Mouse (Mus musculus) left cerebral cortex, postnatal 4 days (tissue): ENCODE results near the gene Avil. TPM values are rescaled to one million over a fixed set of nuclear protein-coding genes. Genes with fewer than 3 reads are reported as not detected.

Source experiments
- DNase-seq: peaks from one replicate; pipeline ENCODE4 v3.0.0-alpha.2; 2022
- intact Hi-C: fragments of 180-260 bp; cut with DNase I; formaldehyde crosslinking; loops from one replicate; pipeline ENCODE4 v1.15.1; 2025
- total RNA-seq, 2 experiments: library from RNA; stranded (reverse); gene quantifications; 2 replicates each; pipeline ENCODE4 v1.2.3; 2021

The Avil gene
- total RNA-seq, 2 experiments from 2014 or later, result 0.12 to 0.16 TPM

DNA sequence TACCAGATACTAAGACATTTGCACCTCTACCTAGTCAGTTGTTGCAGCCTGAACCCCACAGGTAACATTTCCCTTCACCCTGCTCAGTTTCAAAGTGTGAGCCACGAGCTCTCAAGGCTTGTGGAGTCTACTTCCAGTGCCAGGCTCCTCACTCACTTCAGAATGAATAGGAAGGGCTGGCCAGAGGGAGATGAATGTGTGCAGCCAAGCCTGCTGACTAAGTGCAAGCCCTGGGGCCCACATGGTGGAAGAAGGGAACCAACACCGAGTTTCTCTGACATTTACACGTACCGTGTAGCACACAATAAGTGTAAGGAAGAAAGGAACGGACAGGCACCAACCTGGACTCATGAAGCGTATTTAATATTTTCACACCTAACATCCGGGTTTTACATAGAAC is 3.3 kb downstream of the Avil start:
- DNase-seq, result no peak
- intact Hi-C loops, result no loop called here

DNA sequence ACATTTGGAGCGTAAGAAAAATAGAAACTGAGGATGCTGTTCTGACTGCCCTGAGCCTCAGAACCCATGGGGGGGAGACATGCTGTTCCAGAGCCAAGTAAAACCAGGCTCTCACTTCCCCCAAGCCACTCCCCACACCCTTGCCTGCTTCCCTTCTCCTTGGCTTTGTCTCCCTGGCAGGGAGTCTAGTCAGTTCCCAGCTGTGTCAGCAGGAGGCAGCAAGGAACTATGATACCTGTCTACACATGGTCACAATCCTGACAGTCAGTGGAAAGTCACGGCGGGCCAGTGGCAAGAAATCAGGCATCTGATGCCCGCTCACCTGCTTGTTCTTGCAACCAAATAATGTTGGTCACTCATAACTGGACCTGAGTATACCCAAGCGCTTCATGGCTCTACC is 16.0 kb downstream of the Avil start:
- DNase-seq, result no peak
- intact Hi-C loops, result no loop called here

- intact Hi-C loops, result no loop called here
- no peak for DNase-seq
Measured at GRCm38 (mm10) chr10:127017071-127017470, 16.6 kb downstream of the Avil start.

DNA sequence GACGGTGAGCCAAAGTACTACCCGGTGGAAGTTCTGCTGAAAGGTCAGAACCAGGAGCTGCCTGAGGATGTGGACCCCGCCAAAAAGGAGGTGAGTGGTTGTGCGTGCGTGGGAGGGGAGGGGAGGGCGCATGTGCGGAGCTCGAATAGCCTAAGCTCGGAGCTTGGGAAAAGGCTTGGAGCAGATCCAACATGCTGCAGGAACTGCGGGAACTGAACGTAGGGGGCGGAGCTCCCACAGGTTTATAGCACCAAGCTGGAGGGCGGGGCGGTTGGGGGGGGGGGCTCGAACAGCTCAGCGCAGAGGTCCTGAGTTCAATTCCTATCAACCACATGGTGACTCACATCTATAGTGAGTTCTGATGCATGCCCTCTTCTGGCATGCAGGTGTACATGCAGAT is 17.9 kb downstream of the Avil start:
- no peak for DNase-seq
- intact Hi-C loops, result no loop called here

GRCm38 (mm10) chr10:127030336-127031296 is 30.1 kb downstream of the Avil start, which contains the start of gene Tsfm:
Gene Tsfm, minus strand, starts transcription at chr10:127030840.
- intact Hi-C loops, result loop anchor here (5.0 kb wide), 1 partner anchor 113 kb away; no protein-coding TSS in a partner anchor
- DNase-seq, result peak; percentile 94

DNA sequence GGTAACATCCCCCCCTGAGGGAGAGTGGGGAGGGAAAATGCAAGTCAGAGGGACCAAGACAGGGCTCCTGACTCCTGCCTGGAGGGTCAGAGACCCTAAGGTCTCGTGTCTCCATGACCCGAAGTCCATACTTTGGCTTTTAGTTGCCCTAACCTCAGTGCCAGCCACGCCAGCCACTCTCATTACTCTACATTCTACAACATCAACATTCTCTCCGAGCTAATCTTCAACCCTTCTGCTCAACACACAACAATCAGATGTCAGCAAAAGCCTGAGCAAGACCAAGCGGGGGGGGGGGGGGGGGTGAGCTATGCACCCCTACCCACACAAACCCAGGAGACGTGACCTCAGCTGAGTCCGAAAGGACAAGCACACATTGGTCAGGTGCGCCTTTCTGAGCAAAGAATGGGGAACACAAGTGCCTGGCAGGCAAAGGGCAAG is 32.8 kb downstream of the Avil start:
- intact Hi-C loops, result loop anchor here (5.0 kb wide), 1 partner anchor 116 kb away; no protein-coding TSS in a partner anchor
- DNase-seq, result no peak

DNA sequence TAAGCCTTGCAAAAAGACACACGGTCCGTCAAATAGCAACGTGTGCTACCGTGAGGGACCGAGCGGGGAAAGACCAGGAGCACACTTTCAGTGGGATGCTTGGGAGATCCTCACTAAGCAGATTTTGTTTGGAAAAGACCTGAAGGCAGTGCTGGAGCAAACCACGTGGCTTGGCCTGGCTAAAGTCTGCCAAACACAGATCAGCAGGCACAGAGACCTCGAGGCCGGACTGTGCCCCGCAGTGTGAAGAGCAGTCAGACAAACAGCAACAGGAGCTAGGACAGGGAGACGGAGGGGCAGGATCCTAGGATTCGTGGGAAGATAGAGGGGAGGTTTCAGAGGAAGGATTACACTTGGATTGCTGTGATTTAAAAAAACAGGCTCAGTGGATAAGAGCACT is 35.8 kb downstream of the Avil start:
- intact Hi-C loops, result no loop called here
- DNase-seq, result no peak

DNA sequence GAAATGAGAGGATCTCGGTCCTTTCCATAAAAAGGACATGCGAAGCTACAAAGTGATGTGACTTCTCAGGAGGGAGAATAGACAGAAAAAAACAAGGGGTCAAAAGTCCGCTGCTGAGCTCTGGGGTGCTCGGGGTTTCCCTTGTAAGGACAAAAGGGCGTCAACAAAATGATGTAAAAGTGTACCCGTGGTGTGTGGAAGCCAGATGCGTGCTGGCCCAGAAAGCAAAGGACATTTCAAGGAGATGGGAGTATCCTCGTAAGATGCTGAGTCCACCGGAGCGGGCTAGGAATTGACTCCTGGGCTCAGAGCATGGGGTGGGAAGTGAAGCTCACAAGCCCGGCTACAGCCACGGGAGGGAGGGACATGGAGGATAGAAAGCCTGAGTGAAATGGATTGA is 37.1 kb downstream of the Avil start:
- intact Hi-C loops, result no loop called here

GRCm38 (mm10) chr10:127040569-127041214 is 40.2 kb downstream of the Avil start:
- DNase-seq, result no peak
- intact Hi-C loops, result no loop called here

More for the DNA sequence above, 37.1 kb downstream of the Avil start:
- no peak for DNase-seq

- intact Hi-C loops, result no loop called here
- DNase-seq, result peak; percentile 43
Measured at GRCm38 (mm10) chr10:127041274-127041766, 40.8 kb downstream of the Avil start, which contains the start of the genes Mettl1 and Eef1akmt3. Gene Mettl1, plus strand, starts transcription at chr10:127041414. Gene Eef1akmt3, minus strand, starts transcription at chr10:127041513.

- peak; percentile 91 for DNase-seq
- intact Hi-C loops, result no loop called here
Measured at GRCm38 (mm10) chr10:127041774-127042338, 41.3 kb downstream of the Avil start.

DNA sequence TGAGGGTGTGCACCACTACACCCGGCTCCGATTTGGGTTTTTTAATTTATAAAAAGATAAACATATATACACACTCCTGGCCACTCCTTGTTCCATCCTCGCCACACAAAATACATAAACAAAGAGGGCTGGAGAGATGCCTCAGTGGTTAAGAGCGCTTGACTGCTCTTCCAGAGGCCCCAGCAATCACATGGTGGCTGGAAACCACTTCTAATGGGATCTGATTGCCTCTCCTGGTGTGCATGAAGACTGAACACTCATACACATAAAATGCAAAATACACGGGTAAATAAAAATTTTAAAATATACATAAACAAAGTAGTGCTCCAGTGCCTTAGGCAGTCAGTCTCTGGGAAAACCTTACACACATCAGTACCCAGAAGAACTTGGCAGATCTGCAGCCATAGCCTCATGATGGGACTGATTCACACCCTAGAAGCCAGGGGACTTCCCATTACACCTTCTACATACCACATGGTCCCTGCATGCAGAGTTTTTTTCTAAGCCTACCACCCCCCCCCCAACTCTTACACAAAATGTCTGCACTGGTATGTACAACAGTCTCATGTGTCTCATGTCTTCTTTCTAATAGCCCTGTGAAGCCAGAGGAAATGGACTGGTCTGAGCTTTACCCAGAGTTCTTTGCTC is 42.1 kb downstream of the Avil start:
- intact Hi-C loops, result no loop called here
- DNase-seq, result no peak

DNA sequence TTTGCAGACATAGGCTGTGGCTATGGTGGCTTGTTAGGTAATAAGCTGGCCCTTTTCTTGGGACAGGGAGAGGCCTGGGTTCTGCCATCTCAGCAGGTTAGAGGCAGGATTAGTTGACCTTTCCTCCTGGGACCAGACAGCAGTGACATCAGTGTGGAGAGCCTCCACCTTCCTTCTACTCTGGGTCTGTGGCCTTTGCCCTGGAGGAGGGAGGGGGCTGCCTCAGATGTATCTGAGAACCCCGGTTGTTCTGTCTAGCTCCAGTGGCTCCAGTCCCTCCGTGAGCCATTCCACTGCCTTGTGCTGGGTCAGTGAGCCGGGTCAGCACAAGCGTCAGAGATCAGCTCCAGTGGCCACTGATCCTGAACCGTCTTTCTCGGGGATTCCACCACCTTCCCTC is 42.7 kb downstream of the Avil start:
- intact Hi-C loops, result no loop called here

DNA sequence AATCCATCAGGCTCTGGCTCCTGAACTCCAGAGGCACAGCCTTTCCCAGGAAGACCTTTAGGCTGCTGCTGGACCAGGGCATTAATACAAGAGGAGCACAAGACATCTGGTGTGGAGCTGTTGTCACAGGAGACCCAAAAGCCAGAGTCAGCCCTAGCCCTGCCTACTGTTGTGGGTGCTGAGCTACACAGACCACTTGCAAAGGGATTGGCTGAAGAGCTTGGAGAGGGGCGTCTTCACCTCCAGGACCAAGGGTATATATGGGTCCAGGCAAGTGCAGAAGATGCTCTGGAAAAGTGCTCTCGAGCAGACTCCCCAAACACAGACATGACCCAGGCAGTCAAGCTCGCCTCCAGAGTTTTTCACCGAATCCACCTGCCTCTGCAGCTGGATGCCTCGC is 47.4 kb downstream of the Avil start, which contains the start of gene Cyp27b1:
Gene Cyp27b1 (plus strand): TSS at position 297 of the 400 bp plus-strand sequence.
- no peak for DNase-seq
- intact Hi-C loops, result no loop called here

More for the DNA sequence above, 42.7 kb downstream of the Avil start:
- no peak for DNase-seq

DNA sequence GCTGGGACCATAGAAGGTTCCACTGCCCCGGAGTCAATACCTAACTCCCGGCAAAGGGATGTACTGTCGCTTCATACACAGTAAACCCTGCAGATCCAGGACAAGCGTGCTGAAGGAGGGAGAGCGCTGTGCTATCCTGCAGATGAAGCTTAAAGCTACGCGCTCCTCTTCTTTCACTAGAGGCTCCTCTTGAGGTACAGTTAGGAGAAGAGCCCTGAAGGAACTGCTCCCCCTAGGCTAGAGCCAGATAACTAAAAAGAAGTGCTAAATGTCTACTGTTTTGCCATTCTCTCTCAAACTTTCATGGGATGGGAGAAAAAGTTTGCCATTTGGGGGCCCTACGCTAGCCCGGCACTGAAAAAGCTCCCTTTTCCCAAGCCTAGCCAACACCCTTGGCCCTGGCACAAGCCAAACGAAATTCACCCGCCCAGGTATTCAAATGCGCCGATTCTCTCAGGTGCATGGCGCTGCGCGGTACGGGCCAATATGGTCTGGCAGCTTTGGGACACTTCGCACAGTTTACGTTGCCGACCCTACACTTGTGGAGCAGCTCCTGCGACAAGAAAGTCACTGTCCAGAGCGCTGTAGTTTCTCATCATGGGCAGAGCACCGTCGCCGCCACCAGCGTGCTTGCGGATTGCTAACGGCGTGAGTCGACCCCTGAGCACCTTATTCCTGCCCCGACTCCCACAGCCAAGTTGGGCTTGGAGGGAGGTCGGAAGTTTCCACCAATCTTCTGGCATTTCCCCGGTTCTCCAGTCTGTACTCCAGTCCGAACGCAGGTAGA is 48.3 kb downstream of the Avil start:
- no peak for DNase-seq
- intact Hi-C loops, result no loop called here

DNA sequence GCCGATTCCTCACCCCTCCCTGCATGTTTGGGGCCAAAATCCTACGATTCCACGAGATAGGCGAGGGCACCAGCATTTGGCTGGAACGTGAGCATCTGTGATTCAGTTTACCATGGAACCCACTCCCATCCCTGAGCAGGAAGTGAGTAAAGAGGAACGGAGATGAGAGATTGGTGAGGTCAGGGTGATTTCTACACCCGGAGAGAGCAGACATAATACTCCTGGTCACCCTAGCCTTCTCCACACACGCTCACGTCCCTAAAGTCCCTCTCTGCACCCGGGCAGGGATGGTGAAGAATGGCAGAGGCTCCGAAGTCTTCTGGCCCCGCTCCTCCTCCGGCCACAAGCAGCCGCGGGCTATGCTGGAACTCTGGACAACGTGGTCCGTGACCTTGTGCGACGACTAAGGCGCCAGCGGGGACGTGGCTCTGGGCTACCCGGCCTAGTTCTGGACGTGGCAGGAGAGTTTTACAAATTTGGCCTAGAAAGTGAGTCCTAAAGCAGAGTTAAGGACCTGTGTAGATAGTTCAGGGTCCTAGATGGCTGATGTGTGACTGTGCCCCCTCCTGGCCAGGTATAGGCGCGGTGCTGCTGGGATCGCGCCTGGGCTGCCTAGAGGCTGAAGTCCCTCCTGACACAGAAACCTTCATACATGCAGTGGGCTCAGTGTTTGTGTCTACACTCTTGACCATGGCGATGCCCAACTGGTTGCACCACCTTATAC is 49.0 kb downstream of the Avil start:
- DNase-seq, result no peak
- intact Hi-C loops, result no loop called here

GRCm38 (mm10) chr10:127050119-127050474 is 49.6 kb downstream of the Avil start:
- no peak for DNase-seq
- intact Hi-C loops, result no loop called here

DNA sequence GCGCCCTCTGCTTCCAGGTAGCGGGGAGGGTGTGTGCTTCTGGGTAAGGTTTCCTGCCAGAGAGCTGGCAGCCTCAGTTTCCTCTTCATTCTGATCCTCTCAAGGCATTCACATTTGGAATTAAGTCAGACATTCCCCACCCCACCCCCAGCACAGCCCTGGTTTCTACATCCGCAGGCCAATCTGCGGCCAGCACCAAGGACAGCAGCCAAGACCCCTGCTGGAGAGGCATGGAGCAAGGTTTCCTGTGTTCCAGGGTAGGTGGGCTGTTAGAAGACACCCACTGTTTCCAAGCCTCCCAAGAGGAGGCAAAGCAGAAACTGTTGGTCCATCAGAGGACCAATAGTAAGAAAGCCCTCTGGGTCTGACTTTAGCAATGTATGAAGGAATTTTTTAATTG is 54.1 kb downstream of the Avil start:
- no peak for DNase-seq
- intact Hi-C loops, result no loop called here

- intact Hi-C loops, result no loop called here
- no peak for DNase-seq
Measured at GRCm38 (mm10) chr10:127055406-127055805, 54.9 kb downstream of the Avil start.
